Mouse (Mus musculus): ENCODE results near the gene Rab35. TPM values are rescaled to one million over a fixed set of nuclear protein-coding genes. Genes with fewer than 3 reads are reported as not detected.
A peak's percentile ranks its signal among the peaks of the same experiment; 100 is the strongest.

Rab35 gene
- total RNA-seq, 4 experiments from 2014 or later = 81.0 to 102 (median 87.9) TPM

DNA sequence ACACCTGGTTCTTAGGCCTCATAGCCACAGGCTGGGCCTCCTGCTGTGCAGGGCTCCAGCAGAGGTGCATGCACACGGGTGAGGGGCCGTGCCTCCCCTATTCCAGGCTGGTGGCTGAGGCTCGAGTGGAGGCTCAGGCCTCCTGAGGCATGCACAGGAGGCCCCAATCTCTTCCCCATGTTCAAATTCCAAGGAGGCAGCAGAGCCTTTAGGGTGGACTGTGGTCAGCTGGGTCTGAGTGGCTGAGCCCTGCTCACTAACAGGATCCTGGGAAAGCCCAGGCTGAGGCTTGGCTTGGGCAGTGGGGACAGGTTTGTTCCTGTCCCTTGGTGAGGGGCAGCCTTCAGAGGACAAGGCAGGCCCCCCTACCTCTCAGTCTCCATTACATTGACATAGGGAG, 17.2 kb downstream of the Rab35 start:
- DNase-seq (ENCODE audit: low spot score in 2 of 2) = no peak

DNA sequence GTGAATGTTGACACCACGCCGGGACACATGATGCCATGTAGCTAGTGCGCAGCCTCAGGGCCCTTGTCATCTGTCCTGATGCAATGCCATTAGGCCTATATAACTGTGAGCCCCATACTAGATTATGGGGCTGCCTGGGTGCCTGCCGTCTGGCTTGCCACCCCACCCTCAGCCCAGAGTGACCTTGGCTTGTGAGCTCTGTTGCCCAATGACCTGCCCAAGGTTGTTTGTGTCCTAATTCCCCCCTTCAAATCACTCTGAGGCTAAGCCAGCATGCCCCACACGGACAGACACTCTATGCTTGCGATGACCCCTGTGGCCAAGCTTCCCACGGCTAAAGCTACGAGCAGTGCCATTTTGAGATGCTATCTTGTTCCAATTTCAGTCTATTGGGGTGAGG, 18.0 kb downstream of the Rab35 start:
- DNase-seq (ENCODE audit: low spot score in 2 of 2) = no peak

DNA sequence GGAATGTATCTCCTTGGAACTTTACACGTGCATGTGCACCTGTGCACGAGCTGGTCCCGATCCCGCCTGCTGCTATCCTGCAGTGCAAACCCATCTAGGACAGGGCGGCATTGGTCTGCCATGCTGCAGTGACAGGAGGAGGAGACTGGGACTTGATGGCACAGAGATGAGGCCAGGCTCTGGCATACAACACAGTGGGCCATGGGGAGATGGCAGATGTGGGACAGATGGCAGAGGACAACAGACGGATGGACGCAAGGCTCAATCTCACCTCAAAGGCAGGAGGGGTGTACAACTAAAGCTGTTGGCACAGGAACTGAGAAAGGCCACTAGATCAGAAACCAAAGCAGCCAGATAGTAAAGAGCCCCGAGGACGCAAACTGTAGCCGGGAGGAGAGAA, 19.2 kb downstream of the Rab35 start:
- DNase-seq (ENCODE audit: low spot score in 2 of 2) = no peak

DNA sequence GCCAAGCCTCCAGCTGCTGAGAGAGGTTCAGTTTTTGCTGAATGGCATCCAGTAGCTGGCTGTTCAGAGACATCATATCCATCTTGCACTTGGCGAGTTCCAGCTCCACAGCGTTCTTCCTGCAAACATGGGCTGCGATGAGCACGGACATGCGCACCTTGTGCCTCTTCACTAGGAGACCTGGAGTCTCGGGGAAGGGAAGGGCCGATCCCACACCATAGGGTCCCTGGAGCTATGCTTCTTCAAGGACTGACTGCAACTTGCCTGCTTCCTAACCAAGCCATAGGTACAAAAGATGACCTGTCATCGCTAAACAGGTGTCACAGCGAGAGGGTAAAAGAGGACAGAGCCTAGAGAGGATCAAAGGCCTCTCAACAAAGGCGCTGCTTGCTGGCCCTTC, 20.1 kb downstream of the Rab35 start:
- DNase-seq (ENCODE audit: low spot score in 2 of 2) = no peak

DNA sequence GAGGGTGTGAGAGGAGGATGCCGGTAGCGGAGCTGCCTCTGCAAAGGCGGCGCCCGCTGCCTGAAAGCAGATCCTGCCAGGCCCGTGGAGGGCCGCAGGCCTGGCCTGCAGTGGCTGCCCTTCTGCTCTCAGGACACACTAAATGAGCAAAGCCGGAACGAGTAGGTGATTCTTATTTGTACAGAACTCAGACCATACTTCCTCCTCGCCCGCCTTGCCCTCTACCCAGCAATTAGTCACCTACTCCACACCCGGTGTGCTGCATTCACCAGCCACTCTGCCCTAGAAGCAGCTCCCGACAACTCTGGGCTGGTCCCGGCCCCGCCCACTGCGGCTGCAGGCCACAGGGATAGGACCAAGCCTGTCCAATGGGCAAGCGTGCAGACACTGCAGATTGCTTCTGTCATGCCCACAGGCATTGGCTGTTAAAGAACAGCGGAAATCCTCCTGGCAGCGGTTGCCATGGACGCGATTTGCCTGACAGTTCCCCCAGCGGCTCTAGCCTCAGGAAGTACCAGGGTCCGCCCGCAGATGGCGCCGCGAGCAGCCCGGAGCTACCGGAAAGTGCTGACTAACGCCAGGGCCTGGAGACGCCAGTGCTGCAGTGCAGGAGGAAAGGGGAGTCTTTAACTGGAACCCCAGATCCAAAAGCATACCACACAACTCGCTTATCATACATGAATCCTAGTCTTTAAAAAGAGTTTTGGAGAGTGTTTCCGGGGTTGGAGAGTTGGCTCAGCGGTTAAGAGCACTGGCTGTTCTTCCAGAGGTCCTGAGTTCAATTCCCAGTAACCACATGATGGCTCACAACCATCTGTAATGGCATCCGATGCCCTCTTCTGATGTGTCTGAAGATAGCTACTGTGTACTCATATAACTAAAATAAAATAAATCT, 21.2 kb downstream of the Rab35 start:
- DNase-seq (ENCODE audit: low spot score in 2 of 2) = peak; percentile 100

DNA sequence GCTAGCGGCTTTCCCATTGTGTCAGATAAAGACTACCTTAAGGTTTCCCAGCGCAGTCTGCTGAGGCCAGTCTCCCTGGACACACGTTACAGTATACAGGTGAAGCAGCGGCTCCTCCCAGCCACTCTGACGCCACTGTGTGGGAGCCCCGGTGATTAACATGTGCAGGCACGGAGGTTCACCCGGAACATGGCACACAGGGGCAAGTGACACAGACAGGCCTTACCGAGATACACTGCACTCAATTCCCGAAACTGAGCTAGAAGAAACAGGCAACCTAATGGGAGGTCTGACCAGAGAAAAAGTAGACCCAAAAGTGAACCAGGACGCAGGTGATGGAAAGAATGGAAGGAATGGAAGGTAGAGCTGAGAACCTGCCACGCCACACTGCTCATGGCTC, 22.1 kb downstream of the Rab35 start:
- DNase-seq (ENCODE audit: low spot score in 2 of 2) = no peak

DNA sequence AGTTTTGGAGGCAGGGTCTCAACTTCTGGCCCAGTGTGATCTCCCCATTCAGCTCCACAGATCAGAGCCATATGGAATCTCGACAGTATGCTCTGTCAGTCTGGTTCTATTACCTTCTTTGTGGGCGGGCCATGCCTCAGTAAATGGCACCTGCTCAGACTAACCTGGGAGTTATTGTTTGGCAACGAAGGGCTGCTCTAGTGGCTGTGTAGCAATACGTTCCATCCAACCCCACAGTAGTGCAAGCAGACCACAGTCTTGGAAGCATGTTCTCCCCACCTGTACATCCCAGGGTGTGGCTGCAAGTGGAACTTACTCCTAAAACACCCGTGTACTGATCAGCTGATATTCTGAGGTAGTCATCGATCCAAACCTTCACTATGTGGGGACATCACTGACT, 25.0 kb downstream of the Rab35 start:
- DNase-seq (ENCODE audit: low spot score in 2 of 2) = no peak

DNA sequence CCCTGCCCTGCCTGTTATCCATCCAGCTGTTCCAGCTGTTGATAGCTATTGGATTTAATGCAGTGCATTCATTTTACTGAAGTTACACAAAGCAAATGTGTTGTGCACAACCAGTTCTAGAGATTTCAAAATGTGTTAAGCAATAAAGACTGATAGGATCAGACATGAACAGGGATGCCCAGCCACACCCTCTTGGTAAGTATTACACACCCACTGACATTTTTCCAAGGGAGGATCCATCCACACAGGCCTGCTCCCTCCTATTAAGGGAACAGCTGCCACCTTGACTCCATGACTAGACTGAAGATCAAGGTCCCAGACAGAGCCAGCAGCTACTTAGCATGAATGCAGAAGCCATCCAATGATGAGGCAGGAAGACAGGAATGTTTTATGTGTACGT, 25.5 kb downstream of the Rab35 start:
- DNase-seq (ENCODE audit: low spot score in 2 of 2) = no peak

DNA sequence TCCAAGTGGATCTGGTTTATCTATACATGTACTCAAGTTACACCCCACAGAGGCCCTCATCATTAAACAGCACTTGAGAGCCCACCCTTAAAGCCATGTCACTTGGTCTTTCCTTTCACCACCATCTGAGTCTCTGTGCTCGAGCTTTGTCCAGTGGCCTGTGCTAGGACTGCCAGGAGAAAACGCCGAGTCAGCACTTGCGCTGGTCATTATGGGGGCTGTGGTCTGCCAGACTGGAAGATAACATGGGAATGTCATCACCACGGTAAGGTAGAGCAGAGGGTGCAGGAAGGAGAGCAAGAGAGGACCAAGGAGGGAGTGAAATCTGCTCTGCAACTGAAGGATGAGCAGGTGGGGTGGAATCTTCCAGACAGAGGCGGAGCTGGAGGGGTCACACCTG, 26.6 kb downstream of the Rab35 start:
- DNase-seq (ENCODE audit: low spot score in 2 of 2) = no peak

DNA sequence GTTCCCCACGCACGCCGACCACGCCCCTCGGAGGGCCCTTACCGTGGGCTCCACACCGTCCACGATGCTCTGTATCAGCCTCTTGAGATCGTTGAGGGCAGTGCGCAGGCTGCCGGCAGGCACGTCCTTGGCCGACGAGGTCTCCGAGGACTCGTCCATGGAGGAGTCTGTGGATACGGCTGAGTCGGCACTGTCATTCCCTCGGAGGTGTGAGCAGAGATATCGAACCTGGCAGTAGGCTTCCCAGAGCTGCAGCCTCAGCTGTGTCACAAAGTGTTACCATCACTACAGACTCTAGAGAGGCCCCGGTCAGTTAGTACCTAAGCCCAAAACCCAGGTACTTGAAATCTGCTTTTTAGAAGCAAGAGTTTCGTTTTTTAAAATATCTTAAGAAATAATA, 30.9 kb downstream of the Rab35 start:
- no peak for DNase-seq (ENCODE audit: low spot score in 2 of 2)

DNA sequence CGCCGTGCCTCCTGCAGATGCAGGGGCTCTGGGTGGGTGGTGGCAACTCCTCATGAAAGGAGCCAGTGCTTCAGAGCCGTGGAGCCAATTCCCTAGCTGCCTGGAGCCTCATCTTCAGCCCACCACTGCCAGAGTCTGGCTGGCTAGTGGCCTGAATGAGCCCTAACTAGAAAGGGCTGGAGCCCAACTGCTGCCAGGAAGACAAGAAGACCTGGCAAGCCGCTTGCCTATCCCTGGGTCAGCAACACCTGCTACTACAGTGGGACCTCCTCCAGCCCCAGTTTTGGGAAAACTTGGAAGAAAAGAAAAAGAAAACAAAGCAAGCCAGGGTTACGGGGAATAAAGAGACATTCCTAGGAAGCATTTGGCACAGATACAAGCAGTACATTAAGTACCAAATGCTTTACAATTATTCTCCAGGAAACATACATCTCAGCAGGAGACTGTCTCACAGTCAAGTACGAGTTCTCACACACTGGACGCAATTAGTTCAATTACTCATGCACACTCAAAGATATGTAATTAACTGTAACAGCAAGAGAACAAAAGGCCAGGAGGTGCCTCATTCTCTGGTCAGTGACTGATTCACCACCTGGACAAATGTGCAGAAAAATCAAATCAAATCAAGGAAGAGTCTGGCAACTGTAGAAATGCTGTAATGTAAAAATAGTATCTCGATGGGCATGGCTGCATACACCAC, 34.8 kb downstream of the Rab35 start:
- no peak for DNase-seq (ENCODE audit: low spot score in 2 of 2)

DNA sequence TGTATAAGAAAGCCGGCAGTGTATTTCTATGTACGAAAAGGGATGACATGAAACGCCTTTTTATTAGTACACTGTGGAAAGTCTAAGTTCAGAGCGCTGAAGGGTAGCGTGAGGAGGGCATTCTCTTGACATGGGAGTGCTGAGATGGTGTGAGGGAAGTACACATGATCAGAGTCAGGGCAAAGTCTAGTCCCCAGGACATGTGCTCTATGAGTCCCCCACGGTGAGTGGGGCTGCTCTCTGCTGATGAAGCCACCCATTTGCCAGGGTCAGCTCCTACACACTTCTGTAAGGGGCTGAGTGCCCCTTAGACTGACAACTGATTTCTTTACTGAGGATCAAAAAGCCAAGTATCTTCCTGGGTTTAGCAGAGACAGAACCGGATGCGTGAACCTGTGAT, 35.5 kb downstream of the Rab35 start:
- DNase-seq (ENCODE audit: low spot score in 2 of 2) = no peak

DNA sequence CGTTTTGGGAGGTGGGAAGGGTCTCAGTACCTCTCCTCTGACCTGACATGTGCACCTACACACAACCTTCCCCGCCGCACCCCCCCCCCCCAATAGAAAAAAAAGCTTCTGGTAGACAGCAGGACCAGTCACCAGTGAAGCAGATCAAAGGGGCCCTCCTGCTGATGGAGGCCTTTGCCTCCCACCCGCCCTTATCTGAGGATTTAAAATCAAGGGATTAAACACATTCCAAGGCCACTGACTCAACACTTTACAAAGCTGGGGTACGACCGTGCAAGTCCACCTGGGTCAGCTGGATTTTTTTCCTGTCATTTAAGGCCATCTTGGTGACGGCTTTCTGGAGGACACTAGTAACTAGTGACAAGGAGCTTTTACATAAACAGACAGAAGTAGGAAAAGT, 36.2 kb downstream of the Rab35 start:
- DNase-seq (ENCODE audit: low spot score in 2 of 2) = no peak

DNA sequence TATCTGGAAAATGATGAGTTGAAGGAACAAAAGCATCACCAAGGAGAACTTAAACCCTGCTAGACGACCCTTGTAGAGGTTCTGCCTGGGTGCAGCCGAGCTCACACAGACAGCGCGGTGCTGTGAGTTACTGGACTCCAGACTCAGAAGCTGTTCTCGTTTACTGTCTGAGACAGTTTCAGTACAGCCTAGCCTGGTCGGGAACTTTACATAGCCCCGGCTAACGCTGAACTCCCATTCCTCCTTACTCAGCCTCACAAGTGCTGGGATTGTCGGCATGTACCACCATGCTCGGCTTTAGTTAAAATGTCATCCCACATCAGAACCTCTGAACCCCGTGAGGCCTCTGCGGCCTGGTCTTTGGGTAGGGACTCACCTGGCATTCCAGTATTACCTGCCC, 37.3 kb downstream of the Rab35 start:
- no peak for DNase-seq (ENCODE audit: low spot score in 2 of 2)

DNA sequence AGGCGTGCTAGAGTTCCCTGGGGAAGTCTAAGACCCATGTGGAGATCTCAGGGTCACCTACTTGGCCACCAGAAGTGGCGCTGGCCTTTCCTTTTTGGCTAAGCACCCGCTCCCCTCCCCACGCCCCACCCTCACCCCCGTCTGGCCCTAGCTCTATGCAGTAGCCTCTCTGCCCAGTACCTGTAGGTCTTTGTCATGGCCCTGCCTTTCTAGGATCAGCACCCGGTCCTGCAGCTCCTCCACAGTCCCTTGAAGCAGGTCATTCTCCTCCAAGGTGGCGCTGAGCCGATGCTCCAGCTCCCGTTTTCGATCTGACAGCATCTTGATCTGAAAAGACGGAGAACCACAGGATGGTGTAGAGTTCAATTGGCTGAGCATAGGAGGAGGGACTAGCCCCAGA, 38.3 kb downstream of the Rab35 start:
- no peak for DNase-seq (ENCODE audit: low spot score in 2 of 2)

DNA sequence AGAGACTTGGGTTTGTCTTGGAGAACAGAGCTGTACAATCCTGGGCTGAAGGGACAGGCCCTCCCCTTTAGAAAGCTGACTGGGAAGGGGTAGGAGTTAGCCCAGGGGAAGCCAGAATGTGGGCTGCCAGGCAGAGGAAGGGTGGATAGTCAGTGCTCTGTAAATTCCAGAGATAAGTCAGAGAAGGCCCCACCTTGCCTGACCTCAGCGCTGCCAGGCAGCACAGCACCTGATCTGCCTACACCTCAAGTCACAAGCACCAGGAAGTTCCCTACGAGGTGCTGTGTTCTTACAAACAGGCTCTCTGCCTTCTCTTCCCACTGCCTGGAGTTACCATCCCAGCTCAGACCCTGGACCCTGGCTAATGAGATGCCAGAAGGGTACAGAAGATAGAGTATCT, 38.7 kb downstream of the Rab35 start:
- DNase-seq (ENCODE audit: low spot score in 2 of 2) = no peak

DNA sequence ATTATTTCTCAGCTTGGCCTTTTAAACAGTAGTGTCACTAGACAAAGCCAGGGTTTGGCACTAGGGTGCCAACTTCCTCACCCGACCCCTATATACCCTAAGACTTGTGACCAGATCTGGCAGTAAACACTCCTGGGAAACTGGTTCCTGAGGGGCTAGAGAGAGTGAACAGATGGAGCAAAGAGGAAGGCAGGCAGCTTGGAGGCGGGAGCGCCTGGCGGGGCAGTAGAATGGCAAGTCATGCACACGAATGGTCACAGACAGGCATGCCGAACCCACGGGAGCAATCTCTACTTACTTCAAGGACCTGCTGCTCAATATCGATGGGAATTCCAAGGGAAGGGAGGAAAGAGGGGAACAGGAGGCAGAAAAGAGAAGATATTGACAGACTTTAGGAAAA, 40.1 kb downstream of the Rab35 start:
- DNase-seq (ENCODE audit: low spot score in 2 of 2) = no peak

DNA sequence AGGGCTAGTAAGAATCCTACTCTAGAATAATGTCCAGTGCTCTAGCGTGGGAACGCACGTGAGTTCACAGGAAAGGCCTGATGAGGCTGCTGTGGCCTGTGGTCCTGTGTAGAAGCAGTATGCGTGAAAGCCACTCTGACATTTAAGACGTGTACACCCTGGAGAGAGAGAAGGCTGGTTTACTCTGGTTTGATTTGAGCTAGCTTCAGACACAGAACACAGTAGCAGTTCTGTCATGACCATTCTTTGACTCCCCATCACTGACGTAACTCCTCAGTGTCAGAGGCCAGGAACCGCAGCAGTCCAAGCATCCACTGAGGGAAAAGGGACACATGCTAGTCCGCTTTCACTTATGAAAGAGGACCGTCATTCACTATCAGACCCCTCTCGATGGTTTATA, 53.4 kb downstream of the Rab35 start:
- no peak for DNase-seq (ENCODE audit: low spot score in 2 of 2)

DNA sequence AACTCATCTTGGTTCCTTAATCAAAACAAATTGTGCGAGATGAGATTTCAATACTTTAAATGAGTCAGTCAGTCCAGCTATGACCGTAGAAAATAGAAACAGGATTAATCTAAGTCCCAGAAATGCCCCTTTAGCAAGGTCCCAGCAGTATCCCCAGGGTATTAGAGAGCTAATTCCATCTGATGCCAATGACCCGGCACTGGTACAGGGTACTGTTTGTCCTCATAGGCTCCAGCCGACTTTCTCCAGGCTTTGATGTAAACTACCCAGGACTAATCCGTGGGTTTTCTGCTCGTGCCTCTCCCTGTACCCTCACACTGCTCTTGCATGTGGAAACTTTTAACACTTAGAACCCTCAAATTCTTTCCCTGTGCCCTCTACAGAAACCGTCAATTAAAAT, 55.0 kb downstream of the Rab35 start:
- no peak for DNase-seq (ENCODE audit: low spot score in 2 of 2)

DNA sequence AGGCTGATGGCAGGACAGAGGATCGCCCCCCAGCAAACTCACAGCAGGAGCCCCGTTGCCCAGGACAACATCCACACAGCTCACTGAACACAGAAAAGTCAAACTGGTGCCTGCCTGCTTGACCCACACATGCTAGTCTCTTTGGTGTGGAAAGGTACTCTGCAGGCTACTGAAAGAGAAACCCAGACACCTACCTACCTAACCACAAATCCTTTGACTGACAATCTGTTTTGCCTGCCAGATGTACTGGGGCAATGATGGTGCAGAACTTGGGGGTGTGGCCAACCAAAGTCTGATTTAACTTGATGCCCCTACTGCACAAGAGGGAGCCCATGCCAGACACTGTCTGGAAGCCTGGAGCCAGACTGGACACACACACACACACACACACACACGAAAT, 61.6 kb downstream of the Rab35 start:
- no peak for DNase-seq (ENCODE audit: low spot score in 2 of 2)

DNA sequence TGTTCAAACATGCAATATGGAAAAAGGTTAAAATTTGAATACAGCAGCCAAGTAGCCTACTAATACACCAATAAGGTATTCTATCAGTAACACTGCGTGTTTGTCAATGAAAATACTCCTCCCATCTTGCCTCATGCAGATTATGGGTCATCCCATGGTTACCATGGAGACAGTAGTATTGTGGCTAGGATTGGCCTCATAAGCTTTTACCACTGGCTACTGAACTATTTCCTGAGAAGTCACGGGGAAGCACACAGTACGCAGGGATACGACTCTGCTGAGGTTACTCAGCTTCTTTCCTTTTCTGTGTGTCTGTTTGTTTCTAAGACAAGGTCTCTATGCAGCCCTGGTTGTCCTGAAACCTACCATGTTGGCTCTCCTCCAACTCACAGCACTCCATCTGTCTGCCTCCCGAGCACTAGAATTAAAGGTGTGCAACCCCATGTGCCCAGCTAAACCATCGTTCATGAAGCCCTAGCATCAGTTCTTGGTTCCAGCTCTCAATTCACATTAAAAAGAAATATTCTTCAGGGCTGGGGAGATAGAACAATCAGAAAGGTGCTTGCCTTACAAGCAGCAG, 63.6 kb downstream of the Rab35 start:
- DNase-seq (ENCODE audit: low spot score in 2 of 2) = no peak

DNA sequence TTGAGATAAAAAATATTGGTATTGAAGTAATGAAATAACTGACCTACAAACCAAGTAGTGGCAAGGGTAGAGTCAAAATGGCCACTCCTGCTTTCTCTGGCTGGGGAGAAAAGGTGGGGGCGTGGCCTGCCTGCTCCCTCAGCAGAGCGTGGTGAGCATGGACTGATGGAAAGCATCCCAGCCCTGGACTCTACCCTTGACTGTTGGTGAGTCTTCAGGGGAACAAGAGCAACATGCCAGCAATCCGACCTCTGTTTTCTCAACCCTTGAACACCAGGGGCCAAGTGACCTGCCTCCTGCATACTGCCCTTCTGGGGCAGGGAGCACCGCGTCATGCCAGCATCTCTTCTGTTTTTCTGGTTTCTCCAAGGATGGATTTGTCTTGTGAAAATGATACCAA, 65.1 kb downstream of the Rab35 start:
- no peak for DNase-seq (ENCODE audit: low spot score in 2 of 2)
